Mouse (Mus musculus): ENCODE measurements at regions not wholly inside any gene's neighbourhood (a gene's known extent, or its start where the extent isn't known, plus 50 kb on each side); places are given as distances from the start of the nearest gene placed in this dataset.
"Not testable (repeated sequence)": the region's sequence is repeated elsewhere in the genome, so short reads cannot be mapped to it uniquely, and the experiment has no call there.

DNA sequence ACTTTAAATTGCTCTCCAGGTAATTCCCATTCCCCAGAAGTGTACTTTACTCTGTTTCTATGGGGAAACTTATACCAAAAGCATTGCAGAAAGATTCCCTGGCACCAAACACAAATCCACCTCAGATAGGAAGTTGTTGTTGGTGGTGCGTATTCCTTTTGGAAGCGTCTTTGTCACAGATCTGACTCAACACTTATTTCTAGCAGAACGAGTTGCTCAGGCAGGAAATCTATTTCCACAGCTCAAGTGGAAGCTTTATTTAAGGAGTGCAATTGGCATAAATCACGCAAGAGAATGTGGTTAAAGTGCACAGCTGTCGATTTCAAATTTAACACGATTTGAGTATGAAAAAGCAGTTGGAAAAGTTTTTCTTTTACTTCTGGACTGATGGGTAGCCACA lies 436.9 kb upstream of the Ghitm start:
- DNase-seq, result no peak

DNA sequence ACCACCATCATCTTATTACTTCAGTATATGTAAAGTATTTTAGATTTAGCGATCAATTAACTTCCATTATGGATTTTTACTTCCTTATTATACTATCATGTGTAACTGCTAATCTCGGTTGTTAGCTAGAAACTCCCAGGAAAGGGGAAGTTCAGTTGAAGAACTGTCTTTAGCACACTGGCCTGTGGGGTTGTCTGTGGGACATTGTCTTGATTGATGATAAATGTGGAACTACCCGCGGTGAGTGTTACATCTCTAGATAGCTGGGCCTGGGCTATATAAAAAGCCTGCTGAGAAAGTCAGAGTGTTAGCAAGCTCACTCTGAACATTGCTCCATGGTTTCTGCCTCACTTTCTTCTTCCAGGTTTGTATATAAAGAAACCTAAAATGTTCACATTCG lies 423.2 kb upstream of the Ghitm start:
- no peak for DNase-seq

DNA sequence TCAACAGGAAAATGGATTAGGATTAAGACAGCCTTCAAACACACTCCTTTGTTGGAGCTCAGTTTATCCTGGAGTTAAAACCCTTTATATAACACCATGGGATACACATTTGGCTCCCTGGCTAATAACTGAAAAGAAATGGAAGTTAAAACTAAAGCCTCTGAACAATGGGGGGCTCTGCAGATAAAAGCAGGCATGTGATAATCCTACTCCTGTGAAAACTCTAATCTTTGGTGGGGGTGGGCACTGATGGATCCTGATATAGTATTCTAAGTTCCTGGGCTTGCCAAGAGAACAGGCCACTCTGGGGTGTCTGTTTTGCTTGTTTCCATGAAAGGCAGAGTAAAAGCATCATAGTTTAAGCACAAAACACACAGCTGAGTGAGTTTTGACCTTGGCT lies 388.5 kb upstream of the Ghitm start:
- no peak for DNase-seq

DNA sequence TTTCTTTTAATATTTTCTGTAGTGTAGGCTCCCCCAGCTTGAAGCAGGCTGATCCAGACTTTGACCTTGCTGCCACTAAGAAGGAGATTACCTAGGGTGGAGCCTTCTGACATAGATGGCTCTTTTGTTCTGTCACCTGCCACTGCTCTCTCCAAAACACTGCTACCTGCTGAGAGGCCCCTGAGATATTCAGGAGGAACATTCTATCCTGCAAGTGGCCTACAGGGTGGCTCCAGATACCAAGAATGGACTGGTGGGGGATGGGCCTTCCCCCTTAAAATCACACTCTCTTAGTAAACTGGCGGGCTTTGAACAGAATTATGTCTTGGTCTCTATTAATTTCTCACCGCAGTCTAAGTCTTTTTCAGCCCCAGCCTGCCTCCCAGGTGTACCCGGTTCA lies 385.6 kb upstream of the Ghitm start:
- DNase-seq, result not testable (repeated sequence)

DNA sequence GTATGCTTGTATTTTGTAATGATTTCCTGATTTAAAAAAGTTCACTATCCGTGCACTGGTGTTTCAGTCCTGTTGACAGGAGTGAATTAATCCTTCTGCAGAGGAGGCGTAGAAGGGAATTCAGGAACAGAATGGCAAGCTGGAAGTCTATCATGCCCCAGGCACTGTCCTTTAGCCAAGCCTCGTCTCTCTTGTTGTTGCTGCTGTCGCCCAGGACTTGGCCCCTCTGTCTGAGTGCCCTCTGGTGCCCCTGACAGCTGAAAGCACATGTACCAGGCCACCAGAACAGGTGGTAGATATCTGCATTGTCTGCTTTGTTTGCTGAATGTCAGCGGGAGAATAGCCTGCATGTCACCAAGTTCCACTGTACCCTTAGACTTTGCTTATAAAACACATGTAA lies 370.2 kb upstream of the Ghitm start:
- DNase-seq, result no peak

DNA sequence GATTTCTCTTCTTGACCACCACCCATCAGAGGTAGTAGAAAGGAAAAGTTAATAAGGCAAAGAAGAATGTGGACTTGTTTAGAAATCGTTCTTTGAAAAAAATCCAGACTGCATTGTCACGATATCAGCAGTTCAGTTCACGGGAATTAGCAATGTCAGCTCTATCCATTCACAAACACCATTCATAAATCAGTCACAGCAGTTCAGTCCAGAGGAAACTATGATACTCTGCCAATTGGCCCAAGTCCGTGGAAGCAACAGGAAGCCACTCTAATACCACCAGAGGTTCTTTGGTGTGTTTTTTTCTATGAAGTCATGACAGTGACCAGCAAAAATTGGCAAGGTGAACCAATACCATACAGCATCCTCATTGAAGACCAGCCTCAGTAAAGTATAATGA lies 355.6 kb upstream of the Ghitm start:
- no peak for DNase-seq

DNA sequence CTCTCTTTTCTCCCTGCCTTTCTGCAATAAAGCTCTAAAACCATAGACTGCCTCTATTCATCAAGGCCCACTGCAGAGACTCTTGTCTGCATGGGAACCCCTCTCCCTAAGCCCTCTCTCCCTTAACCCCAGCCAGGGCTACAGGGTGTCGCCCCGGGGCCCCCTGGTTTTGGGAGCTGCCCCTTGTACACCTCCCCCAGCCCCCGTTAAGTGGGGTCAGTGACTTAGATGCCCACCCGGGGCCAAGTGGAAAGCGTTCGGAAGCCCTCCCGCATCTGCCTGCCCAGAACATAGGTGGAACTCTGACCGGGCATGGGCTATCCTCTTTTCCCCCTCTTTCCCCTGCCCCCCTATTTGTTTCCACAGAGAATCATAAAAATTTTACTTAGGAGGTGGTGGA lies 350.2 kb upstream of the Ghitm start:
- DNase-seq, result no peak

DNA sequence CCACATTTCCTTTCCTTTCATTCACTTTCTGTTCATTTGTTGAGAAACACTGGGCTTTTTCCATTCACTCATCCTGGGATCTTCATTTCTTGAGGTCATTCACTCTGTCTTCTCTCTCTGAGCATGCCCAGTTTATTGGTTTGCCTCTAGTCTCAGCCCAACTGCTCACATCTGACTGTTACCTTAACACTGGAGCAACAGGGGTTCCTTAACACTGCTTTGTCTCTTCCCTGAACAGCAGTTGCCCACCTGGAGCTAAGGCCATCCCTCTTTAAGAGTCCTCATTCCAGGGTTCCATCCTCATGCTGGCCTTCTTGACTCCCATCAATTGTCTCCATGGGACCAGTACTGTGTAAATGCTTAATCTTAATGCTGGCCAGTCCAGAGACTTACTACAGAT lies 342.5 kb upstream of the Ghitm start:
- no peak for DNase-seq

DNA sequence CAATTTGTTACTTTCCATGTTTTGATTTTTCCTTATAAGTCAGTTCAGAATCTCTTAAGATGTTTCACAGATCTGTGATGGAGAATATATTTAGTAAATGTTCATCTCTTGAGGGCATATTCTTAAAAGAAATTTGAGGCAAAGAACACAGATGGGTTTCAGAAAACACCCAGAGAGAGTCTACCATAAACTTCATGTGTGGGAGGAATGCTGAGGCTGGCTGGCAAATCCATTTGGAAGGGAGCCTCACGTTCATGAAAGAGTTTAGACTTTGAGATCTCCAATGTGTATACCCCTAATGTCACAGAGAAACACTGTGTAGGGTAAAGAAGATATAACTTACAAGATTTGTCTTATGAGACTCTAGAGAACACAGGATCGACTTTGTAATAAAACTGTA lies 333.6 kb upstream of the Ghitm start:
- DNase-seq, result no peak

DNA sequence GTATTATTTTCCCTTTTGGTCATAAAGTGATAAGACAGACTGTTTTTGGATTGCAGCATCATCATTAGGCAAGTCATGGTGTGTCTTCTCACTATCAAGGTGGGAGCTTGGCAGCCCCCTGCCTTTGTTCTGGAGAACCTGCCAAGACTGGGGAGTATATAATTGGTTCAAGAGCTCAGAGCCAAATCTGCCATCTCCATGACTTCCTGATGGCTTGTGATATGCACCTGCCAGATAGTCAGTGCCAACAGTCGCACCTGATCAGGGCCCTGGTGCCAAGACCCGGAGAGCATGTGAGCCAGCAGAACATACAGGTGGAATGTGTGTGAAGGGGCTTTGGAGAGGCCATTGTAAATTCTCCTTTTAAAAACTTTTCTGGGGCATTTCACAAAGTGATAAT lies 305.8 kb upstream of the Ghitm start:
- DNase-seq, result no peak

DNA sequence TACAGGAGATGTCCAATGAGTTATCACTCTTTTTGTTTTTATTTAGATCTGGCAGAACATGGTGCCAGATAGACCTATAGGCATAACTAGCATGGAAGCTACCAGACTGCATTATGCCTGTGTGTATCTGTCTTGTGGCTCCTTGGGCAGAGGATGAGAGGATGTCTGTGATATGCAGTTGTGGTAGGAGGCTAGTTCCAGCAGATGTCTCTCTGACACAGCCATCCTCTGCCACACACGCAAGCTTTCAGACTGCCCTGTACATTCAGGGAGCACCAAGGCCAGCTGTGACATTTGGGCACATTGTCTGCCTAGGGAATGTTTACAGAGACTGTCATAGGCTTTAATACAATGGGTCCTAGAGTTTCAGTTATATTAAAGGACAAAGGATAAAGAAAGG lies 295.6 kb upstream of the Ghitm start:
- no peak for DNase-seq

DNA sequence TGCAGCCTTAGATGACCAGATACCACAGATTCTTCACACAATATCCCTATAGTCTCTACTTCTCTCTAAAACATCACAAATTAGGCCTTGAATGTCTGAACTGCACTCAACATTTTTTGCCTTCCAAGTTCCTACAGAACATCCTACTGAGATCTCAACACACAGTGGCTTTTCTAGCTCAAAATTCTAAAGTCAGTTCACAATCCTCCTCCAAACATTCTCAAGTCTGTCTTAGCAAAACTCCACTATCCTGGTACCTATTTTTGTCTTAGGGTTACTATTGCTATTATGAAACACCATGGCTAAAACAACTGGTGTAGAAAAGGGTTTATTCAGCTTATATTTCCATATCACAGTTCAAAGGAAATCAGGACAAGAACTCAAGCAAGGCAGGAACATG lies 290.4 kb upstream of the Ghitm start:
- no peak for DNase-seq

DNA sequence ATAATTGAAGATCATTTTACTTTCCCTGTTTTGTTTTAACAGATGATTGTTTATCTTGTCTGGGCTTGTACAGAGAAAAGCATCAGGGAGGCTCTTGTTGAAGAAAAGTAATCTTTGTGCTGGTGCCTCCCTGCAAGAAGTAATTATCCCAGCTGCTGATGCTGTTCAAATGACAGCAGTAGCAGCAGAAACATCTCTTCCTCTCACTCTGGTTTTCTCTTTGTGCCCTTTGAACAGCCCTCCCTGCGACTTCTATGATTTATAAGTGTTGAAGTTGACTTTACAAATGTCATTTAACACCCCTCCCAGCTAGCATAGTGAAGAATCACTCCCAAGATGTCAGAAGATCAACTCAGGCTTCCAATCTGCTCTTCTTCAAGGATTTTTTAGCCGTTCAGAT lies 286.5 kb upstream of the Ghitm start:
- DNase-seq, result no peak

DNA sequence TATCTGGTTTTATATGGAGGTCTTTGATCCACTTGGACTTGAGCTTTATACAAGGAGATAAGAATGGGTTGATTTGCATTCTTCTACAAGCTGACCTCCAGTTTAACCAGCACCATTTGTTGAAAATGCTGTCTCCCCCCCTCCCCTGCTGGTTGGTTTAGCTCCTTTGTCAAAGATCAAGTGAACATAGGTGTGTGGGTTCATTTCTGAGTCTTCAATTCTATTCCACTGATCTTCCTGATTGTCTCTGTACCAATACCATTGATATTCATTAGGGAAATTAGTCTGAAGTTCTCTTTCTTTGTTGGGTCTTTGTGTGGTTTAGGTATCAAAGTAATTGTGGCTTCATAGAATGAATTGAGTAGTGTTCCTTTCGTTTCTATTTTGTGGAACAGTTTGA lies 277.5 kb upstream of the Ghitm start:
- DNase-seq, result not testable (repeated sequence)

DNA sequence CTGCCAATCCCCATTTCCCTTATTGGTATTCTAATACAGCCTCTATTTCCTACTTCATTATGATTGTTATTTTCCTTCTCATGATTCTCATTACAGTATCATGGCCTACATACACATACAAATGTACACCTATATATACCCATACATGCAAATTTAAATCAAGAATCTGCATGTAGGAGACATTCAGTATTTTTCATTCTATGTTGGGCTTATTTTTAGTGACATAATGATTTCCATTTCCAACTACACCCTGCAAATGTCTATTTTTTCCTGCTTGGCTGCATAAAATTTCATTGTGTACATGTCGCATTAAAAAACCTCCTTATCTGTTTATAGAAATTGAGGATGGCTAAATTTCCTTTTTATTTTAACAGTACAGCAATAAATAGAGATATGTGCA lies 236.9 kb upstream of the Ghitm start:
- DNase-seq, result no peak

DNA sequence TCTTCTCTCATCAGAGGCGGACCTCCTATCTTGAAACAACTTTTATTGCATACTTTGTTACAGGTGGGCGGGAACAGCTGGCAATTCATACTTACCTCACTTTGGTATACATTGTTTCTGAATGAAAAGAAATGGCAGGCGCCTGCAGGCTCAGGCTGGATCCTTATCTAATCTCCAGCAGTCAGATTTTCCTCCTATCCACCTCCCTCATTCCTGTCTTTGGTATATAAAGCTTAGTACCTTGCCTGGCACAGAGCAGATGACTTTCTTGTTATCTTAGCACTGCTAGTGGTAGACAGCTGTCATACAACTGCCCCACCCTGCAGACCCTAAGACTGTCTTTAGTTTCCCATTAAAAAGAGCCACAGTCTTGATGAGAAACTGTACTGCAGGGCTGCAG lies 226.8 kb upstream of the Ghitm start:
- DNase-seq, result no peak

DNA sequence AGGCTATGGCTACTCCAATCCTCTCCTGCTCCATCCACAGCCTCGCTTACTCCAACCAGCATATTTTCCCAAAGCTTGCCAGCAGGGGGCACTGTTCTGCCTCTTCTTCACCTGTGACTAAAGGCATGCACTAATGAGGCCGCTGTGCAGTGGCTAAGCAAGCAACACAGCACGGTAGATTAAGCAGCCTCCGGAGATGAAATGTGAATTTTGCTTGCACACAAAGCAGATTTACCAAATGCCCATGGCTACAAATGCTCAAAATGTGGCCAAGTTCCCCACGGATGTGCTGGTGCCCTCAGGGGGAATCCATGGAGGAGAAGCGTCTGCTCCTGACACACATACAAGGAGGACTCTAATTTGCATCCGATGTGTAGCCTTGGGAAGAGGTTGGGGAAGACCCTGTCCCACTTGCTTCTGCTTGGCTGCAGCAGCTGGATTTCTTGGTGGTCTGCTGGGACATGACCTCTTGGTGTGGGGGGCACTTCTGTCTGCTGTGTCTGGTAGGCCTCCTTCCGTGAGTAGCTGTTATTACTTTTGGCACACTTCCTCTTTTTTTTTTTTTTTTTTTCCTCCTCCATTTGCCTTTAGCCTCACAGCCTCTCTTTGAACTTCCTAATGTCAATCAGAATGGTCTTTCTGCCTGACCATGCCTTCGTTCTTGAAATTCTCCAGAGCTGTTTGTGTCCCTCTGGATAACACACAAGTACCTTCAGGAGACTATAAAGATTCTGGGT lies 221.1 kb upstream of the Ghitm start:
- DNase-seq, result peak; percentile 41

DNA sequence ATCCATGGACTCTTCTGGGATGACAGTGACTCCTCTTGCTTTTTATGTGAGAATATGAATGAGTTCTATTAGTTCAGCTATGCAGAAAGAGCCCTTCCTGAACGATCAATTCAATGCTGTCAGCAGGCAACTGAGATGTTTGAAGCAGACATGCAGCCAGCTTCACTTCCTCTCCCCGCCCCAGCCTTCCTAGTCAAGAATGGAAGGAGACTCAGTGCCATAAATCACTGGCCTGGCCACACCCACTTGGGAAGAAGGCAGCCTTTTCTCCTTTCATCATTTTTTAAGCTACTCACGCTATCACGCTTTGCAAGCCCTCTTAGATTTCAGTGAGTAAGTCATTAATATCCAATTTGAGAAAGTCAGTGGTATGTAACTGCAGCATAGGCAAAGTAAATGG lies 188.3 kb upstream of the Ghitm start:
- no peak for DNase-seq

DNA sequence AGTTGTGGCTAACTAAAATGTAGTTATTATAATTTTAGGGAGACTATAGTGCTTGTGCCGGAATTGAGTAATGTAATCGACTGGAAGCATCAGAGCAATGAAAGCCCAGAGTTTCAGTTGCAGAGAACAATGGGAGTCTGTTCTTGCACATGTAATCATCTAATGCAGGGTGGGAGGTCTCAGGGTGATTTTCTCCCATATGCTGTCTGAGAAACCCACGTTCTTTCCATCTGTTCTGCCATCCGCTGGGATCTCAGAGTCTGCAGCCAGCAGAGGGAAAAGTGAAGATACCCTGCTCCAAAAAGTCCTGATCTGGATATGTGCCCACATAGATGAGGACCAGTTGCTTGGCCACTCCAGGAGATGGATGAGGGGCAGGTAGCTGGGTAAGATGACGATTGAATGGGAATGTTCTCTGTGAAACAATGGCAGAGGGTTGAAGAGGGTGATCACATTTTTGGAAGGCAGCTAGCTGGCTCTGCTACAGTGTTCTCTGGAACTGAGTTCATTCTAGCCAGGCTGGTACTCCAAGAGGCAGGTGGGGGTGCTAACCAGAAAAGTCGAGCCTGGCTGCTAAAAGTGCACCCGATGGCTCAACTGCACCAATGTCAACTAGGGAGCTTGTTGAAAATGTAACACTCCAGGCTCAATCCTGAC lies 180.3 kb upstream of the Ghitm start:
- DNase-seq, result no peak

DNA sequence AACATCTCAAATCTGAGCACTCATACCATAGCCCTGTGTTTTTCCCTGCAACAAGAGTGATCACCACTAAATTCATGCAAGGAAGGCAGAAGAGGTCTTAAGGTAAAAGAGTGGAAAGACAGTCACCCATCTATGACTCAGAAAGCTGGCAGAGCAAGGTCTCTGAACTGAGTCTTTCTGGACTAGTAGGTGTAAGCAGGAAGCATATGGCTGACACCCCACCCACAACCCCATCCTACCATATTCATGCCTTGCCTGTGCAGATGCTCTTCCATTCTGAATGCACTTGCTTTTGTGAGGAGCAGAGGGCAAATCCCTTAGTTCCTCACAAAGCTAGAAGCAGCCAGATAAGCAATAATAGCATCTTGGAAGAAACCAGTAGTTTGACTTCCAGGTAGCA lies 178.8 kb upstream of the Ghitm start:
- no peak for DNase-seq

DNA sequence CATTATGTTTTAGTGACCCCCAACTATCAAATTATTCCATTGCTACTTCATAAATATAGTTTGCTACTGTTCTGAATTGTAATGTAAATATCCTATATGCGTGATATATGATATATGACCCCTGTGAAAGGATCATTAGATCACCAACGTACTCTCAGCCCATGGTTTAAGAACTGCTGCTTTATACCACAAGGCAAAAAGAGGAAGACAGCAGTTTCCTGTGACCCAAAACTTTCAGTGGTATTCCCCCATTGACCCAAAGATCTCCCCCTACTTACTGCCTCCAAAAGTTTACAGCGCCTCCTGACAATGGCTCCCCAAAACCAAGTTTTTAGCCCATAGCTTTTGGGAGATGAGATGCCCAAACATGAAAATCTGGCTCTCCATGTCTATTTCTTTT lies 177.8 kb upstream of the Ghitm start:
- no peak for DNase-seq

DNA sequence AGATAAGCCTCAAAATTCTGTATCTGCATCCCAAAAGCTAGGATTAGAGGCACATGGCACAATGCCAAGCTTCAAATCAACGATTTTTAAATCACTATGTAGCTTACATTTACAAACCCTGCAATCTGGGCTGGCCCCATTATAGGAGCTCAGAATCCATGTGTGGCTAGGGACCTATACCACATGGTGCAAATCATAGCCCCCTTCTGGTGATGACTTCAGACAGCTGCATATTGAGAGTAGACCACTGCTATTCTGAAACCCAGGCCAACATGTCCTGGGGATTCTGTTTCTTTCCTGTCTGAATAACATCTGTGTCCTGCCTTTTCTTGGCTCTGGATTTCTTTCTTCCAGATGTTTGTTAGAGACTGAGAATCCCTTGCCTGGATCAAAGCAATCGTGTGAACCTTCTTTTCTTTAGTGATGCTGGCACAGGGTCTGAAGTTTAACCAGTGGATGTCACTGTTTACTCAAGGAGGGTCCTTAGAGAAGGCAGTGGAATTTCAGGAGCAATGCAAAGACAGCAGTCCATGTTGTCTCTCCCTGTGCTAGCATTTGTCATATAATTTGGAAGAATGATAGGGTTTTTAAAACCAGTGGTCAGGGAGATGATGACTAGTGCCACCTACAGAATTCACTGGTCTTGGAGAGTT lies 171.7 kb upstream of the Ghitm start:
- DNase-seq, result no peak

DNA sequence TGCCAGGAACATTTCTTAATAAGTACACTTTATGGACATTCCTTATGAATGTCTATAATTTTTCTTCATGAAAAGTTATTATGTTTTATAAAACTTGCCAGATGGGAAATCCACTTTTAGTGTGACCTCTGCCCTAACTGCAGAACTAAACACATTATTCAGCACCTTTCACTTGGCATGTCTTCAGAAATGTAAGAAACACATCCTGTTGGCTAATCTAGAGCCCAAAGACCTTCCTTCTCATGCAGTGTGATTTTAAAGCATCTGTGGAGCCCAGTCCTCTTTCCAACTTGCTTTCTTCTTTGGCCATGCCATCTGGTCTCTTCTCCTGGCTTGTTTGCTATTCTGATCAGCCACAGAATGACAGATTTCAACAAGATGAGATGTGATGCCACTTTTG lies 163.6 kb upstream of the Ghitm start:
- DNase-seq, result no peak

DNA sequence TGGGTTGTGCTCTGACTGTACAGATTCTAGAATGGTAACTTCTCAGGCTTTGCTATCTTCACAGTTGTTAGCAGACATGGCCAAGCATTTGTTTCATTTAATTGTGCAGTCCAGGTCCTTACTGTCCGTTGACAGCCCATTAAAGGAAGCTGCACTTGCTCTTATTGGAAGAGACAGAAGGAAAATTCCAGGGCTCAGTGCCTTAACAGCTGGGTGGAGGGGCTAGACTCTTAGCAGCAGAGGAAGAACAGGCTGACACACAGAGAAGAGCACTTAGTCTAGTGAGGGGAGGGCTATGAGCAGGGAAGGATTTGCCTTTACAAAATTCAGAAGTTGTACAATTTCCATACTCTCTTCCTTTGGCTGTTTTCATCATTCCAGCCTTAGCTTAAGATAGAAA lies 161.5 kb upstream of the Ghitm start:
- DNase-seq, result no peak
